Mouse (Mus musculus): Measurements from ENCODE around the gene Arhgef12.

DNA sequence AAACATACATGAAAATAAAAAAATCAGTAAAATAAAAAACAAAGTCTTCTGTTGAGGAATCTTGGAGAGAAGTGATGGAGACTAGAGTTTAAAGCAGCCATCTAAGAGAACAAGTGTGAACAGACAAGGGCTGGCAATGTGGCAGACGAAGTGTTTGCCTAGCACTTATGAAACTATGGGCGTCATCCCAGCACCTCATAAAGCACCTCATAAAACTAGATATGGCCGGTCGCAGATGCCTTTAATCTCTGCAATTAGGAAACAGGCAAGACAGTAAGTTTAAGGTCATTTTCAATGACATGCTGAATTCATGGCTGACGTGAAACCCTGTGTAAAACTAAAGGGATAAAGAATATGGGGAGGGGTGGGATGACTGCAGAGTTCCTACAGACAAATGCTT is 103.2 kb downstream of the Arhgef12 start:
- no peak for TF ChIP-seq CTCF (IDR thresholded peaks at IDR 0.05)
- TF ChIP-seq EP300 (IDR thresholded peaks at IDR 0.05) = no peak
